Mouse (Mus musculus) hindlimb bud, embryonic 11.5 days (tissue): ENCODE data around the gene Vamp9.

Experiments used
- DNase-seq: peaks from one replicate; pipeline ENCODE4 v3.0.0-alpha.2; 2012; ENCODE audit warnings: low read depth, low spot score; ENCODE audit errors: extremely low spot score

Vamp9 gene

GRCm38 (mm10) chr5:99941273-99941672 lies 35.2 kb downstream of the Vamp9 start:
- DNase-seq, result no peak

- no peak for DNase-seq
Observed at GRCm38 (mm10) chr5:99941776-99942502, 35.9 kb downstream of the Vamp9 start.

GRCm38 (mm10) chr5:99952513-99952912 lies 46.5 kb downstream of the Vamp9 start:
- DNase-seq, result no peak

GRCm38 (mm10) chr5:99953883-99954282 lies 47.8 kb downstream of the Vamp9 start:
- no peak for DNase-seq

GRCm38 (mm10) chr5:99958666-99959065 lies 52.6 kb downstream of the Vamp9 start:
- no peak for DNase-seq

GRCm38 (mm10) chr5:99959236-99959936 lies 53.3 kb downstream of the Vamp9 start:
- no peak for DNase-seq

- DNase-seq, result no peak
Observed at GRCm38 (mm10) chr5:99959960-99960359, 53.9 kb downstream of the Vamp9 start.

GRCm38 (mm10) chr5:99973941-99974340 lies 67.9 kb downstream of the Vamp9 start:
- no peak for DNase-seq

GRCm38 (mm10) chr5:99975061-99975460 lies 69.0 kb downstream of the Vamp9 start:
- DNase-seq, result no peak

- DNase-seq, result no peak
Observed at GRCm38 (mm10) chr5:99975776-99976175, 69.7 kb downstream of the Vamp9 start.

GRCm38 (mm10) chr5:99976334-99976955 lies 70.4 kb downstream of the Vamp9 start:
- no peak for DNase-seq

- no peak for DNase-seq
Observed at GRCm38 (mm10) chr5:99977516-99978301, 71.7 kb downstream of the Vamp9 start.

- no peak for DNase-seq
Observed at GRCm38 (mm10) chr5:99978699-99979442, 72.8 kb downstream of the Vamp9 start, which contains the start of the genes Hnrnpd and 4930524J08Rik. Gene Hnrnpd, minus strand, starts transcription at chr5:99978938. Gene 4930524J08Rik, plus strand, starts transcription at chr5:99979061.

GRCm38 (mm10) chr5:99983452-99984061 lies 77.5 kb downstream of the Vamp9 start:
- no peak for DNase-seq

GRCm38 (mm10) chr5:99994166-99994565 lies 88.1 kb downstream of the Vamp9 start:
- DNase-seq, result no peak

GRCm38 (mm10) chr5:99994680-99995079 lies 88.6 kb downstream of the Vamp9 start:
- DNase-seq, result no peak

GRCm38 (mm10) chr5:100000048-100000447 lies 94.0 kb downstream of the Vamp9 start:
- DNase-seq, result no peak

- no peak for DNase-seq
Observed at GRCm38 (mm10) chr5:100000500-100000899, 94.4 kb downstream of the Vamp9 start.
